Mouse (Mus musculus): ENCODE measurements at regions not wholly inside any gene's neighbourhood (a gene's known extent, or its start where the extent isn't known, plus 50 kb on each side); places are given as distances from the start of the nearest gene placed in this dataset.

GRCm38 (mm10) chr17:85757647-85758046 lies 69.6 kb upstream of the Six2 start:
- no peak for DNase-seq

GRCm38 (mm10) chr17:85755557-85755956 lies 67.5 kb upstream of the Six2 start:
- no peak for DNase-seq

- no peak for DNase-seq
These were observed 60.6 kb upstream of the Six2 start for GRCm38 (mm10) chr17:85748649-85749081.

- no peak for DNase-seq
These were observed 60.0 kb upstream of the Six2 start for GRCm38 (mm10) chr17:85747976-85748648.

All from lung, postnatal 14 days (tissue).